In the genomic region with DNA sequence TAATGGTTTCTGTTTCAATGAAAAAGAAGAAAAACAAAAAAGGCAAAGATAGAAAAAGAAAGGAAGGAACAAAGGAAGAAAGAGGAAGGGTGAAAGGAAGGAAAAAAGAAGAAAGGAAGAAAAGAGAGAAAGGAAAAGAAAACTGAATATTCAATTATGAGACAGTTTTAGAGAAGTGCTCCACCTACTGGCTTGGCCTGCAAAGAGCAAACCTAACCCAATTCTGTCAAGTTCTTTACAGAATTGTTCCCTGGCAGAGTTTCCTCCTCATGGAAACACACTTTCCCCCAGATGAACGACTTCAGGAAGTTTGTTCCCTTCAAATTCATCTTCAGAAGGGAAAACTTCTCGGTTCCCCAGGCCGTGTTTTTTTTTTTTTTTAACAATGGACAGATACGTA, we compare ENCODE assay signal across 11 mouse cellular contexts. TPM values are rescaled to one million over a fixed set of nuclear protein-coding genes. Genes with fewer than 3 reads are reported as not detected.
DNase-seq lines count a peak whose midpoint lies in the region; ATAC-seq and TF ChIP-seq lines count a peak whose summit lies in the region.
"Had no signal": no experiment of that assay in that cellular context is flagged by ENCODE, and none has a peak within 500 bp of the region (broad histone marks: within the 10 kb centered on the region; RNA-seq: fewer than 3 reads in every experiment).

No protein-coding gene starts in this region.

- DNase-seq in adrenal gland, postnatal 10 days, result peak; percentile 19
- DNase-seq in adrenal gland, adult 2 months, result no peak
- DNase-seq in layer of hippocampus, adult 2 months (ENCODE audit: low spot score in 2 of 2), result peak in 1 of 2 experiments; percentile 21
- DNase-seq in layer of hippocampus, adult 9-11 months, result no peak
- peak; percentile 36 for DNase-seq in 3T3-L1 (ENCODE audit: low read depth, low spot score)
- DNase-seq in hindbrain, postnatal 0 days (ENCODE audit: low spot score), result peak; percentile 53
- DNase-seq in heart, postnatal 25 days (ENCODE audit: low spot score), result no peak

- no peaks in the 10 kb centered on the region for H3K27me3 ChIP-seq in hindbrain, postnatal 0 days (ENCODE audit: insufficient read depth, low read length)

- H3K9ac ChIP-seq in hindbrain, postnatal 0 days (replicated peaks; ENCODE audit: low read length), result no peak overlapping the region

- H3K4me3 ChIP-seq in layer of hippocampus, adult 2 months, result no peak overlapping the region
- H3K4me3 ChIP-seq in hindbrain, postnatal 0 days (ENCODE audit: low read length), result no peak overlapping the region

- no peaks in the 10 kb centered on the region for H3K36me3 ChIP-seq in hindbrain, postnatal 0 days (ENCODE audit: insufficient read depth, low read length)

- H3K9me3 ChIP-seq in hindbrain, postnatal 0 days (ENCODE audit: low read length), result no peaks in the 10 kb centered on the region

- no peak overlapping the region for H3K4me2 ChIP-seq in hindbrain, postnatal 0 days (ENCODE audit: low read depth, low read length)

- ATAC-seq in hindbrain, postnatal 0 days, result no peak
- no peak for ATAC-seq in erythroblast, adult 5-6 weeks (replicated peaks; ENCODE audit: low FRiP score, poor library complexity, severe bottlenecking)

- peak; percentile 82 for TF ChIP-seq CTCF in layer of hippocampus, adult 2 months (conservative IDR thresholded peaks at IDR 0.05)
- peak; percentile 67 for TF ChIP-seq CTCF in hindbrain, postnatal 0 days (IDR thresholded peaks at IDR 0.05; ENCODE audit: low read depth)

- H3K4me1 ChIP-seq in hindbrain, postnatal 0 days (ENCODE audit: insufficient read depth, low read length), result no peaks in the 10 kb centered on the region

- no peak overlapping the region for H3K27ac ChIP-seq in layer of hippocampus, adult 2 months
- H3K27ac ChIP-seq in hindbrain, postnatal 0 days, result no peak overlapping the region

- WGBS in hindbrain, postnatal 0 days, result 21% methylated on average over 4 of the region's 4 CpGs

- intact Hi-C loops in heart, postnatal 25 days (cut with DNase I), result loop anchor here (5.0 kb wide), 1 partner anchor 141 kb away; a partner anchor contains a TSS

RNA-seq across cellular contexts. Expression of a gene that starts 3.2 kb away (rescaled TPM):
- total RNA-seq in adrenal gland, postnatal 10 days (2021), result not detected
- total RNA-seq in adrenal gland, adult 2 months (2021), result not detected
- not detected in 2 replicates for polyA plus RNA-seq in adrenal gland, adult 2 months (2012; rRNA removed)
- not detected for total RNA-seq in layer of hippocampus, adult 2 months (2021)
- not detected in 2 replicates for total RNA-seq in hindbrain, postnatal 0 days (2014; rRNA removed)
- polyA plus RNA-seq in hindbrain, postnatal 0 days (2015; fragmentation: Nextera tagmentation; extraction: Ambion mirVana), result not detected in 2 replicates
- not detected in 2 replicates for total RNA-seq in erythroblast, adult 5-6 weeks (2015; ENCODE audit: low replicate concordance)
- total RNA-seq in erythroblast, adult 5-6 weeks (2017; ENCODE audit: low replicate concordance), result not detected in 2 replicates
- not detected for total RNA-seq in heart, postnatal 25 days (2021)
- total RNA-seq: left cerebral cortex, postnatal 10 days had no signal
- polyA plus RNA-seq: neural tube, embryonic 11.5 days; urinary bladder, adult 2 months had no signal

RNA-seq across cellular contexts. Expression of a gene that starts 4.2 kb away (rescaled TPM):
- total RNA-seq in adrenal gland, postnatal 10 days (2021), result not detected
- not detected for total RNA-seq in adrenal gland, adult 2 months (2021)
- not detected in 2 replicates for polyA plus RNA-seq in adrenal gland, adult 2 months (2012; rRNA removed)
- not detected for total RNA-seq in layer of hippocampus, adult 2 months (2021)
- total RNA-seq in hindbrain, postnatal 0 days (2014; rRNA removed), result not detected in 2 replicates
- polyA plus RNA-seq in hindbrain, postnatal 0 days (2015; fragmentation: Nextera tagmentation; extraction: Ambion mirVana), result not detected in 2 replicates
- total RNA-seq in erythroblast, adult 5-6 weeks (2015; ENCODE audit: low replicate concordance), result not detected in 2 replicates
- not detected in 2 replicates for total RNA-seq in erythroblast, adult 5-6 weeks (2017; ENCODE audit: low replicate concordance)
- total RNA-seq in heart, postnatal 25 days (2021), result not detected
- total RNA-seq: left cerebral cortex, postnatal 10 days had no signal
- polyA plus RNA-seq: neural tube, embryonic 11.5 days; urinary bladder, adult 2 months had no signal

RNA-seq across cellular contexts. Expression of a gene that starts 7.0 kb away (rescaled TPM):
- total RNA-seq in adrenal gland, postnatal 10 days (2021), result not detected
- total RNA-seq in adrenal gland, adult 2 months (2021), result not detected
- polyA plus RNA-seq in adrenal gland, adult 2 months (2012; rRNA removed), result not detected in 2 replicates
- total RNA-seq in layer of hippocampus, adult 2 months (2021), result not detected
- not detected in 2 replicates for total RNA-seq in hindbrain, postnatal 0 days (2014; rRNA removed)
- polyA plus RNA-seq in hindbrain, postnatal 0 days (2015; fragmentation: Nextera tagmentation; extraction: Ambion mirVana), result not detected in 2 replicates
- not detected in 2 replicates for total RNA-seq in erythroblast, adult 5-6 weeks (2015; ENCODE audit: low replicate concordance)
- total RNA-seq in erythroblast, adult 5-6 weeks (2017; ENCODE audit: low replicate concordance), result not detected in 2 replicates
- total RNA-seq in heart, postnatal 25 days (2021), result not detected
- total RNA-seq: left cerebral cortex, postnatal 10 days had no signal
- polyA plus RNA-seq: neural tube, embryonic 11.5 days; urinary bladder, adult 2 months had no signal

RNA-seq across cellular contexts. Expression of a gene that starts 12.3 kb away (rescaled TPM):
- total RNA-seq in adrenal gland, postnatal 10 days (2021), result not detected
- total RNA-seq in adrenal gland, adult 2 months (2021), result not detected
- not detected in 2 replicates for polyA plus RNA-seq in adrenal gland, adult 2 months (2012; rRNA removed)
- not detected for total RNA-seq in layer of hippocampus, adult 2 months (2021)
- not detected in 2 replicates for total RNA-seq in hindbrain, postnatal 0 days (2014; rRNA removed)
- polyA plus RNA-seq in hindbrain, postnatal 0 days (2015; fragmentation: Nextera tagmentation; extraction: Ambion mirVana), result not detected in 2 replicates
- not detected in 2 replicates for total RNA-seq in erythroblast, adult 5-6 weeks (2015; ENCODE audit: low replicate concordance)
- total RNA-seq in erythroblast, adult 5-6 weeks (2017; ENCODE audit: low replicate concordance), result not detected in 2 replicates
- total RNA-seq in heart, postnatal 25 days (2021), result not detected
- total RNA-seq: left cerebral cortex, postnatal 10 days had no signal
- polyA plus RNA-seq: neural tube, embryonic 11.5 days; urinary bladder, adult 2 months had no signal

RNA-seq across cellular contexts. Expression of a gene that starts 17.7 kb away (rescaled TPM):
- total RNA-seq in adrenal gland, postnatal 10 days (2021), result not detected
- not detected for total RNA-seq in adrenal gland, adult 2 months (2021)
- not detected in 2 replicates for polyA plus RNA-seq in adrenal gland, adult 2 months (2012; rRNA removed)
- total RNA-seq in layer of hippocampus, adult 2 months (2021), result not detected
- not detected in 2 replicates for total RNA-seq in hindbrain, postnatal 0 days (2014; rRNA removed)
- polyA plus RNA-seq in hindbrain, postnatal 0 days (2015; fragmentation: Nextera tagmentation; extraction: Ambion mirVana), result not detected in 2 replicates
- total RNA-seq in erythroblast, adult 5-6 weeks (2015; ENCODE audit: low replicate concordance), result not detected in 2 replicates
- not detected in 2 replicates for total RNA-seq in erythroblast, adult 5-6 weeks (2017; ENCODE audit: low replicate concordance)
- total RNA-seq in heart, postnatal 25 days (2021), result not detected
- total RNA-seq: left cerebral cortex, postnatal 10 days had no signal
- polyA plus RNA-seq: neural tube, embryonic 11.5 days had no signal

Comparison
In these comparisons a context has a peak if more than half of its experiments do, and no peak if none do; other contexts are left out.
1. DNase-seq: peak in adrenal gland, postnatal 10 days (single experiment), 3T3-L1 (single experiment) and hindbrain, postnatal 0 days (single experiment); none in adrenal gland, adult 2 months (single experiment), layer of hippocampus, adult 9-11 months (single experiment) and heart, postnatal 25 days (single experiment).